Comparison of ENCODE assay signal across 9 mouse cellular contexts in the genomic region with DNA sequence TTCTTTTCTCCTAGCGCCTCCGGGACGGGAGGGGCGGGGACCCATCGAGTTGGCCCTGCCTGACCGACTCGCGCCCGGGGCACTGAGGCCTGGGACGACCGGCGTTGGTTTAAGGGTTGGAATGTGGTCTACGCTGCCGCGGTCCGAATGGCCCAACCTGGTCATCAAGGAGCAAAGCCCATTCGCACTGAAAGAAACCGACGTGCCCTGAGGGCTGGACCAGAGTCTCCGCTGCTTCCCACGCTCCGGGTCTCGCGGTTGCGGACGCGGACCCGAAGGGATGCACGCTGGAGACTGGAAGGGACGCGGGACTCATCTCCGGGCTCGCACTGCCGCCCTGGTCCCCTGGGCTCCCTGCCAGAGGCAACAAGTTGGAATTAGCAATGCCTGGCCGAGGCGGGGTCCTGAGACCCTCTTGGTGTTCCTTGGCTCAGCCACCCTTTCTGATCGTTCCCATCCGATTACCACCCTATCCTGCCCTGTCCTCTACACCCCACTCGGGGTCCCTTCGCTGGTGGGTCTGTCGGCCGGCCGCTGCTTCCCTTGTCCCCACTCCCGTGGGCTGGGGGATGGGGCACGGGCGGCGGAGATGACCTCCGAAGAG. TPM values are rescaled to one million over a fixed set of nuclear protein-coding genes. Genes with fewer than 3 reads are reported as not detected.
DNase-seq lines count a peak whose midpoint lies in the region; ATAC-seq and TF ChIP-seq lines count a peak whose summit lies in the region.
"Had no signal": no experiment of that assay in that cellular context is flagged by ENCODE, and none has a peak within 500 bp of the region (broad histone marks: within the 10 kb centered on the region; RNA-seq: fewer than 3 reads in every experiment).

No protein-coding gene starts in this region.

- H3K4me1 ChIP-seq in liver, embryonic 12.5 days, result peaks cover 19% of the 10 kb centered on the region; the same call in 1 of the 2 replicates
- no peaks in the 10 kb centered on the region for H3K4me1 ChIP-seq in liver, postnatal 0 days (ENCODE audit: insufficient read depth)
- peaks cover 70% of the 10 kb centered on the region for H3K4me1 ChIP-seq in forebrain, embryonic 10.5 days
- peaks cover 51% of the 10 kb centered on the region for H3K4me1 ChIP-seq in limb, embryonic 10.5 days

- no peak for DNase-seq in liver, postnatal 0 days
- peak; percentile 80 for DNase-seq in forebrain, embryonic 10.5 days (ENCODE audit: extremely low spot score, low spot score)
- peak; percentile 70 for DNase-seq in limb, embryonic 10.5 days (ENCODE audit: low spot score)
- peak; percentile 39 for DNase-seq in retina, postnatal 1 day
- no peak for DNase-seq in layer of hippocampus, postnatal 25 days (ENCODE audit: extremely low spot score in 1 of 2, low spot score in 1 of 2)
- DNase-seq in layer of hippocampus, adult 9-10 months (ENCODE audit: low spot score), result no peak

- TF ChIP-seq CTCF in liver, postnatal 0 days (IDR thresholded peaks at IDR 0.05; ENCODE audit: low read depth), result no peak

- H3K27ac ChIP-seq in liver, embryonic 12.5 days, result no peak overlapping the region
- no peak overlapping the region for H3K27ac ChIP-seq in liver, postnatal 0 days (ENCODE audit: low read depth)
- H3K27ac ChIP-seq in forebrain, embryonic 10.5 days, result peak overlapping the region; percentile 85
- H3K27ac ChIP-seq in limb, embryonic 10.5 days, result no peak overlapping the region

- WGBS in liver, embryonic 12.5 days (ENCODE audit: insufficient replicate concordance), result 2% methylated on average over 48 of the region's 48 CpGs
- 3% methylated on average over 48 of the region's 48 CpGs for WGBS in liver, postnatal 0 days (ENCODE audit: insufficient replicate concordance)
- WGBS in forebrain, embryonic 10.5 days, result under 1% methylated on average over 48 of the region's 48 CpGs
- 1% methylated on average over 48 of the region's 48 CpGs for WGBS in limb, embryonic 10.5 days

- H3K36me3 ChIP-seq in liver, embryonic 12.5 days, result no peaks in the 10 kb centered on the region
- H3K36me3 ChIP-seq in liver, postnatal 0 days (replicated peaks; ENCODE audit: insufficient read depth, low read length), result no peaks in the 10 kb centered on the region
- H3K36me3 ChIP-seq in forebrain, embryonic 10.5 days (replicated peaks), result no peaks in the 10 kb centered on the region
- H3K36me3 ChIP-seq in limb, embryonic 10.5 days, result no peaks in the 10 kb centered on the region

- H3K9me3 ChIP-seq in liver, embryonic 12.5 days (replicated peaks), result no peaks in the 10 kb centered on the region
- no peaks in the 10 kb centered on the region for H3K9me3 ChIP-seq in liver, postnatal 0 days (ENCODE audit: low read length)
- no peaks in the 10 kb centered on the region for H3K9me3 ChIP-seq in forebrain, embryonic 10.5 days
- H3K9me3 ChIP-seq in limb, embryonic 10.5 days (replicated peaks), result no peaks in the 10 kb centered on the region

- peak overlapping the region; percentile 22; the same call in 1 of the 2 replicates for H3K4me2 ChIP-seq in liver, embryonic 12.5 days
- no peak overlapping the region for H3K4me2 ChIP-seq in liver, postnatal 0 days (ENCODE audit: low read depth, low read length)

- peak overlapping the region; percentile 16 for H3K4me3 ChIP-seq in liver, embryonic 12.5 days
- no peak overlapping the region for H3K4me3 ChIP-seq in liver, postnatal 0 days (ENCODE audit: low read depth, low read length)
- H3K4me3 ChIP-seq in forebrain, embryonic 10.5 days, result peak overlapping the region; percentile 52
- H3K4me3 ChIP-seq in limb, embryonic 10.5 days, result peak overlapping the region; percentile 35

- TF ChIP-seq EP300 in liver, postnatal 0 days (IDR thresholded peaks at IDR 0.05; ENCODE audit: low read depth), result no peak

- peaks cover 100% of the 10 kb centered on the region for H3K27me3 ChIP-seq in liver, embryonic 12.5 days (replicated peaks)
- H3K27me3 ChIP-seq in liver, postnatal 0 days (ENCODE audit: insufficient read depth, low read length), result peaks cover 96% of the 10 kb centered on the region
- H3K27me3 ChIP-seq in forebrain, embryonic 10.5 days (ENCODE audit: poor library complexity, severe bottlenecking), result peaks cover 100% of the 10 kb centered on the region
- H3K27me3 ChIP-seq in limb, embryonic 10.5 days (ENCODE audit: low read depth, poor library complexity, severe bottlenecking), result peaks cover 100% of the 10 kb centered on the region

- no peak for ATAC-seq in liver, embryonic 12.5 days
- no peak for ATAC-seq in liver, postnatal 0 days
- no peak for ATAC-seq in erythroblast, adult 5-6 weeks (replicated peaks; ENCODE audit: low FRiP score, poor library complexity, severe bottlenecking)

- no peak overlapping the region for H3K9ac ChIP-seq in liver, embryonic 12.5 days
- no peak overlapping the region for H3K9ac ChIP-seq in liver, postnatal 0 days (replicated peaks)

RNA-seq across cellular contexts. Expression of a gene that starts 3.6 kb away (rescaled TPM):
- polyA plus RNA-seq in liver, embryonic 12.5 days (2016; fragmentation: Nextera tagmentation; extraction: Ambion mirVana), result not detected in 2 replicates
- not detected in 2 replicates for polyA plus RNA-seq in liver, postnatal 0 days (2015; fragmentation: Nextera tagmentation; extraction: Ambion mirVana)
- polyA plus RNA-seq in forebrain, embryonic 10.5 days (2016; fragmentation: Nextera tagmentation; extraction: Ambion mirVana), result 0.51 and 0.77 TPM in 2 replicates
- polyA plus RNA-seq in limb, embryonic 10.5 days (2016; fragmentation: Nextera tagmentation; extraction: Ambion mirVana), result 0.10 TPM in 1 of 2 replicates, not detected in the other
- total RNA-seq in layer of hippocampus, postnatal 25 days (2021), result not detected
- not detected in 2 replicates for total RNA-seq in erythroblast, adult 5-6 weeks (2015; ENCODE audit: low replicate concordance)
- not detected in 2 replicates for total RNA-seq in erythroblast, adult 5-6 weeks (2017; ENCODE audit: low replicate concordance)
- total RNA-seq: liver, adult 2 months had no signal
- polyA plus RNA-seq: liver, adult 2 months had no signal

RNA-seq across cellular contexts. Expression of a gene that starts 34.3 kb away (rescaled TPM):
- polyA plus RNA-seq in liver, embryonic 12.5 days (2016; fragmentation: Nextera tagmentation; extraction: Ambion mirVana), result 57.8 and 64.9 TPM in 2 replicates
- polyA plus RNA-seq in liver, postnatal 0 days (2015; fragmentation: Nextera tagmentation; extraction: Ambion mirVana), result 14.2 and 14.6 TPM in 2 replicates
- polyA plus RNA-seq in forebrain, embryonic 10.5 days (2016; fragmentation: Nextera tagmentation; extraction: Ambion mirVana), result 104 and 110 TPM in 2 replicates
- 113 and 131 TPM in 2 replicates for polyA plus RNA-seq in limb, embryonic 10.5 days (2016; fragmentation: Nextera tagmentation; extraction: Ambion mirVana)
- total RNA-seq in layer of hippocampus, postnatal 25 days (2021), result 10 to 100 TPM; 20.3 to 20.6 TPM
- 9.6 and 9.8 TPM in 2 replicates for total RNA-seq in erythroblast, adult 5-6 weeks (2015; ENCODE audit: low replicate concordance)
- 9.2 and 9.8 TPM in 2 replicates for total RNA-seq in erythroblast, adult 5-6 weeks (2017; ENCODE audit: low replicate concordance)

RNA-seq across cellular contexts. Expression of a gene that starts 51.9 kb away (rescaled TPM):
- 12.9 and 13.4 TPM in 2 replicates for polyA plus RNA-seq in liver, embryonic 12.5 days (2016; fragmentation: Nextera tagmentation; extraction: Ambion mirVana)
- polyA plus RNA-seq in liver, postnatal 0 days (2015; fragmentation: Nextera tagmentation; extraction: Ambion mirVana), result 4.1 and 4.5 TPM in 2 replicates
- 51.0 and 51.9 TPM in 2 replicates for polyA plus RNA-seq in forebrain, embryonic 10.5 days (2016; fragmentation: Nextera tagmentation; extraction: Ambion mirVana)
- 65.0 and 70.5 TPM in 2 replicates for polyA plus RNA-seq in limb, embryonic 10.5 days (2016; fragmentation: Nextera tagmentation; extraction: Ambion mirVana)
- 10 to 100 TPM; 45.5 to 46.0 TPM for total RNA-seq in layer of hippocampus, postnatal 25 days (2021)
- total RNA-seq in erythroblast, adult 5-6 weeks (2015; ENCODE audit: low replicate concordance), result 13.8 and 14.0 TPM in 2 replicates
- 9.5 and 13.4 TPM in 2 replicates for total RNA-seq in erythroblast, adult 5-6 weeks (2017; ENCODE audit: low replicate concordance)

Comparison
In these comparisons a context has a peak if more than half of its experiments do, and no peak if none do; other contexts are left out.
1. DNase-seq: peak in forebrain, embryonic 10.5 days (single experiment), limb, embryonic 10.5 days (single experiment) and retina, postnatal 1 day (single experiment); none in liver, postnatal 0 days (single experiment), layer of hippocampus, postnatal 25 days (0 of 2) and layer of hippocampus, adult 9-10 months (single experiment).